Mouse (Mus musculus) ES-E14 (cell line): ENCODE results near the gene Orm2. TPM values are rescaled to one million over a fixed set of nuclear protein-coding genes. Genes with fewer than 3 reads are reported as not detected.

ENCODE experiments used
- DNase-seq: peaks from one replicate; pipeline ENCODE4 v3.0.0-alpha.2; 2013; ENCODE audit warnings: low read depth, low spot score
- H3K27ac ChIP-seq: 2 replicates; pipeline ENCODE4 v1.5.1; 2012; ENCODE audit warnings: low read depth, mild to moderate bottlenecking, low read length, moderate library complexity, mixed read lengths; ENCODE audit not compliant: poor library complexity, insufficient read depth, severe bottlenecking
- H3K36me3 ChIP-seq: 2 replicates; pipeline ENCODE4 v1.6.1; 2012; ENCODE audit warnings: mild to moderate bottlenecking, low read length, moderate library complexity, mixed read lengths; ENCODE audit not compliant: control insufficient read depth, poor library complexity, insufficient read depth, severe bottlenecking
- H3K4me1 ChIP-seq, 2 experiments: fragments of 150-350 bp in 1 of 2; sonication (generic) in 1 of 2; 2 replicates each; pipeline ENCODE4 v1.6.1; 2012; ENCODE audit warnings: low read length in 2 of 2, mild to moderate bottlenecking in 1 of 2, mixed read lengths in 1 of 2; ENCODE audit not compliant: control insufficient read depth in 2 of 2, insufficient read depth in 2 of 2, poor library complexity in 1 of 2
- H3K4me3 ChIP-seq, 2 experiments: fragments of 150-350 bp in 1 of 2; sonication (generic) in 1 of 2; 2 replicates each; pipeline ENCODE4 v1.5.1; 2012; ENCODE audit warnings: low read length in 2 of 2, low read depth in 1 of 2, mild to moderate bottlenecking in 1 of 2, mixed read lengths in 1 of 2; ENCODE audit not compliant: insufficient read depth in 1 of 2, poor library complexity in 1 of 2, severe bottlenecking in 1 of 2
- H3K9ac ChIP-seq: 2 replicates; pipeline ENCODE4 v1.6.1; 2012; ENCODE audit warnings: low read depth, mild to moderate bottlenecking, low read length, mixed read lengths; ENCODE audit not compliant: poor library complexity, insufficient read depth, severe bottlenecking
- H3K9me3 ChIP-seq: fragments of 150-350 bp; sonication (generic); 2 replicates; pipeline ENCODE4 v1.6.1; 2012; ENCODE audit warnings: low read depth, mild to moderate bottlenecking, low read length; ENCODE audit not compliant: control insufficient read depth, insufficient read depth
- CHD2 ChIP-seq: IDR thresholded peaks from 2 replicates; pipeline ENCODE4 v1.6.1; 2014; ENCODE audit warnings: mild to moderate bottlenecking, low read depth, low read length, inconsistent platforms
- HCFC1 ChIP-seq: IDR thresholded peaks from 2 replicates; pipeline ENCODE4 v1.6.1; 2012; ENCODE audit warnings: low read length, inconsistent platforms, borderline replicate concordance; ENCODE audit not compliant: insufficient read depth
- MAFK ChIP-seq: IDR thresholded peaks from 2 replicates; pipeline ENCODE4 v1.6.1; 2014; ENCODE audit warnings: mild to moderate bottlenecking, low read depth, low read length, inconsistent platforms; ENCODE audit not compliant: insufficient read depth
- ZC3H11A ChIP-seq: IDR thresholded peaks from 2 replicates; pipeline ENCODE4 v1.6.1; 2012; ENCODE audit warnings: low read depth, mild to moderate bottlenecking, inconsistent platforms, low read length, borderline replicate concordance
- ZNF384 ChIP-seq: IDR thresholded peaks from 2 replicates; pipeline ENCODE4 v1.6.1; 2012; ENCODE audit warnings: low read depth, low read length, inconsistent platforms
- in situ Hi-C, 2 experiments: fragments of 600-800 bp; cut with MboI; formaldehyde crosslinking; loops; one replicate each; pipeline ENCODE4 v1.15.1; 2025; ENCODE audit warnings: low sequenced_read_pairs in 2 of 2, inconsistent platforms in 1 of 2; ENCODE audit not compliant: unreplicated experiment in 2 of 2
- total RNA-seq: library from RNA; depleted of rRNA; stranded (reverse); fragments of 300-350 nt; gene quantifications from 2 replicates; pipeline ENCODE4 v1.2.3, GENCODE M21; 2012

Gene Orm2
- total RNA-seq, 1 experiment = not detected

GRCm38 (mm10) chr4:63355877-63356665, 6.2 kb upstream of the Orm2 start, which contains the start of gene Orm3:
Orm3 (plus strand) TSS chr4:63356162.
- in situ Hi-C loops = no loop called here
- TF ChIP-seq MAFK = no peak
- no peak for TF ChIP-seq ZC3H11A
- no peak for TF ChIP-seq HCFC1

GRCm38 (mm10) chr4:63356981-63357570, 5.2 kb upstream of the Orm2 start:
- DNase-seq = no peak
- H3K36me3 ChIP-seq = no peaks in the 10 kb centered on the region
- no peak overlapping the region for H3K4me3 ChIP-seq
- in situ Hi-C loops = no loop called here
- no peaks in the 10 kb centered on the region for H3K9me3 ChIP-seq
- TF ChIP-seq CHD2 (no peak), ZNF384 (no peak), ZC3H11A (no peak), MAFK (no peak), HCFC1 (no peak)
- no peak overlapping the region for H3K9ac ChIP-seq
- no peaks in the 10 kb centered on the region for H3K4me1 ChIP-seq
- no peak overlapping the region for H3K27ac ChIP-seq

More at GRCm38 (mm10) chr4:63355877-63356665, 6.2 kb upstream of the Orm2 start, which contains the start of gene Orm3:
- Histone ChIP-seq H3K9me3 (no peaks in the 10 kb centered on the region), H3K4me1 (no peaks in the 10 kb centered on the region), H3K9ac (no peak within 1 kb of the TSS), H3K4me3 (no peak within 1 kb of the TSS), H3K27ac (peak within 1 kb of the TSS; percentile 50; the same call in 1 of the 2 replicates), H3K36me3 (no peaks in the 10 kb centered on the region)
- DNase-seq = no peak

- Histone ChIP-seq H3K9me3 (no peaks in the 10 kb centered on the region), H3K9ac (no peak overlapping the region), H3K4me3 (no peak overlapping the region), H3K36me3 (no peaks in the 10 kb centered on the region), H3K4me1 (peaks cover 0 to 2% of the 10 kb centered on the region in 2 experiments; a peak in 1 of 4 replicates), H3K27ac (no peak overlapping the region)
- DNase-seq = no peak
- no peak for TF ChIP-seq HCFC1
- no peak for TF ChIP-seq MAFK
- no peak for TF ChIP-seq CHD2
- TF ChIP-seq ZNF384 = no peak
- TF ChIP-seq ZC3H11A = no peak
- in situ Hi-C loops = no loop called here
Measured at GRCm38 (mm10) chr4:63359861-63360260, 2.4 kb upstream of the Orm2 start.

GRCm38 (mm10) chr4:63368577-63368976, 6.3 kb downstream of the Orm2 start:
- H3K9ac ChIP-seq = no peak overlapping the region
- no peak overlapping the region for H3K4me3 ChIP-seq
- no peak overlapping the region for H3K27ac ChIP-seq
- TF ChIP-seq HCFC1 (no peak), ZC3H11A (peak; percentile 65; the same call in 1 of the 2 replicates)
- DNase-seq = peak; percentile 52
- H3K4me1 ChIP-seq = peaks cover 0 to 2% of the 10 kb centered on the region in 2 experiments; a peak in 1 of 4 replicates
- in situ Hi-C loops = no loop called here
- H3K36me3 ChIP-seq = no peaks in the 10 kb centered on the region; the same call in 1 of the 2 replicates
- H3K9me3 ChIP-seq = no peaks in the 10 kb centered on the region
